Mouse (Mus musculus) embryonic facial prominence, embryonic 15.5 days (tissue): ENCODE data around the gene Snrpd2. TPM values are rescaled to one million over a fixed set of nuclear protein-coding genes. Genes with fewer than 3 reads are reported as not detected.

Experiments used
- microRNA counts: library from miRNA; unstranded; fragments of <30 nt; microRNA quantifications from one replicate; lab custom pipeline; 2016
- microRNA-seq: library from miRNA; unstranded; fragments of <30 nt; microRNA quantifications from one replicate; pipeline ENCODE4, GENCODE M21; 2016; ENCODE audit warnings: borderline number of aligned reads
- polyA plus RNA-seq: library from polyadenylated mRNA; unstranded; fragments of >200 nt; fragmentation: Nextera tagmentation; extraction: Ambion mirVana; gene quantifications from 2 replicates; pipeline ENCODE4 v1.2.1, GENCODE M21; 2015

Gene Snrpd2
- polyA plus RNA-seq, 1 experiment from 2014 or later, result 139 TPM

MicroRNAs within 50 kb of the gene (microRNA counts, 519-probe panel; counts per million panel counts)
- 1,575 counts per million, percentile 15 among the panel's probes with 10 or more counts for microRNA mmu-miR-330 (lab: Ali Mortazavi, UCI)

Small RNA genes within 50 kb of the gene (microRNA-seq; reads per million reads assigned to microRNA genes)
- 206 reads per million, percentile 63 among the genes with 10 or more reads in this experiment for gene Mir330

Other genes with a start within 250 kb of the Snrpd2 start
- 31.8 and 40.3 TPM in 2 replicates for gene Ccdc61, start 239.3 kb upstream of the Snrpd2 start, polyA plus RNA-seq
- 0.56 and 0.60 TPM in 2 replicates for gene Nova2, start 223.8 kb upstream of the Snrpd2 start, polyA plus RNA-seq
- not detected in 2 replicates for gene Nanos2, start 162.3 kb upstream of the Snrpd2 start, polyA plus RNA-seq
- 5.9 and 6.3 TPM in 2 replicates for gene Mypop, start 158.5 kb upstream of the Snrpd2 start, polyA plus RNA-seq
- gene Irf2bp1, start 145.7 kb upstream of the Snrpd2 start, polyA plus RNA-seq, result 31.1 and 32.2 TPM in 2 replicates
- gene Foxa3, start 126.2 kb upstream of the Snrpd2 start, polyA plus RNA-seq, result 0.58 and 1.3 TPM in 2 replicates
- 35.3 and 36.8 TPM in 2 replicates for gene Sympk, start 125.3 kb upstream of the Snrpd2 start, polyA plus RNA-seq
- gene Rsph6a, start 95.0 kb upstream of the Snrpd2 start, polyA plus RNA-seq, result not detected in 2 replicates
- 18.7 and 20.1 TPM in 2 replicates for gene Dmwd, start 73.5 kb upstream of the Snrpd2 start, polyA plus RNA-seq
- 42.4 and 60.4 TPM in 2 replicates for gene Dmpk, start 65.9 kb upstream of the Snrpd2 start, polyA plus RNA-seq
- gene Six5, start 55.1 kb upstream of the Snrpd2 start, polyA plus RNA-seq, result 12.7 and 14.7 TPM in 2 replicates
- 1.9 and 2.3 TPM in 2 replicates for gene Gm4969, start 31.4 kb upstream of the Snrpd2 start, polyA plus RNA-seq
- gene Fbxo46, start 29.9 kb upstream of the Snrpd2 start, polyA plus RNA-seq, result 14.7 and 16.3 TPM in 2 replicates
- gene Qpctl, start 431 bp upstream of the Snrpd2 start, polyA plus RNA-seq, result 13.9 and 15.1 TPM in 2 replicates
- gene Gipr, start 16.4 kb downstream of the Snrpd2 start, polyA plus RNA-seq, result 0.68 and 1.1 TPM in 2 replicates
- 10.4 and 12.8 TPM in 2 replicates for gene Eml2, start 26.7 kb downstream of the Snrpd2 start, polyA plus RNA-seq
- 1.7 and 1.9 TPM in 2 replicates for gene Gpr4, start 62.8 kb downstream of the Snrpd2 start, polyA plus RNA-seq
- 30.8 and 32.5 TPM in 2 replicates for gene Opa3, start 78.6 kb downstream of the Snrpd2 start, polyA plus RNA-seq
- gene Vasp, start 122.1 kb downstream of the Snrpd2 start, polyA plus RNA-seq, result 85.2 TPM in 2 replicates
- 0.14 and 0.41 TPM in 2 replicates for gene Ppm1n, start 130.3 kb downstream of the Snrpd2 start, polyA plus RNA-seq
- 39.2 and 41.9 TPM in 2 replicates for gene Rtn2, start 132.9 kb downstream of the Snrpd2 start, polyA plus RNA-seq
- gene Fosb, start 160.3 kb downstream of the Snrpd2 start, polyA plus RNA-seq, result 0.21 and 0.69 TPM in 2 replicates
- gene Ercc1, start 195.1 kb downstream of the Snrpd2 start, polyA plus RNA-seq, result 83.0 and 85.5 TPM in 2 replicates
- 30.4 and 32.0 TPM in 2 replicates for gene Cd3eap, start 209.8 kb downstream of the Snrpd2 start, polyA plus RNA-seq
- 17.2 and 22.7 TPM in 2 replicates for gene Ppp1r13l, start 210.0 kb downstream of the Snrpd2 start, polyA plus RNA-seq
- 16.9 and 18.3 TPM in 2 replicates for gene Ercc2, start 232.3 kb downstream of the Snrpd2 start, polyA plus RNA-seq